Mouse (Mus musculus): ENCODE measurements around the gene Stk16.

DNA sequence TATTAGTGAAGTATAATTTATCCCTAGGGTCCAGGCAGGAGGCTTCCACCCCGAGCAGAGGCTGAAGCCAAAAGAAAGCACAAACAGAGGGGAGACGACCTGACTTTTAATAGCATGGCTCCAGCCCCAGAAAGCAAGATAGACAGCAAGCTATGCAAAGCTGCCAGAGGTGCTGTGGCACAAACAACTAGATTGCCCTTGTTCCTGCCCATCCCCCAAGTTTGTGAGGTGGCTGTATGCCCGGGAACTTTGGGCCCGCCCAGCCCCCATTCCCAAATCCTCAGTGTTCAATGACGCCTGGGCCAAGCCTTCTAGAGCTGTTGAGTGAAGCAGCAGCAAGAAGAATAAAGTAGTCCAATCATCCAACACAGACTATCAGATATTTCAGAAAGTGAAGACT, 4.2 kb downstream of the Stk16 start:
- TF ChIP-seq CTCF (IDR thresholded peaks at IDR 0.05) (no peak), EP300 (IDR thresholded peaks at IDR 0.05) (no peak)

All from lung, postnatal 0 days (tissue).